Mouse (Mus musculus) brown adipose tissue, adult 24 weeks (tissue): ENCODE data around the gene Dera. TPM values are rescaled to one million over a fixed set of nuclear protein-coding genes. Genes with fewer than 3 reads are reported as not detected.

Experiments
- H3K27ac ChIP-seq: fragments of 200-500 bp; replicated peaks from 2 replicates; pipeline ENCODE4 v1.5.1; 2012; ENCODE audit warnings: low read depth, mild to moderate bottlenecking, low read length
- H3K4me1 ChIP-seq: fragments of 200-500 bp; 2 replicates; pipeline ENCODE4 v1.6.1; 2012; ENCODE audit warnings: low read length, mixed read lengths; ENCODE audit not compliant: control insufficient read depth, insufficient read depth, insufficient read length
- H3K4me3 ChIP-seq: fragments of 200-500 bp; 2 replicates; pipeline ENCODE4 v1.5.1; 2012; ENCODE audit warnings: low read depth, mild to moderate bottlenecking, low read length, moderate library complexity; ENCODE audit not compliant: insufficient read depth
- polyA plus RNA-seq: library from polyadenylated mRNA; stranded (reverse); fragments of >200 nt; gene quantifications from 2 replicates; pipeline ENCODE4 v1.2.4, GENCODE M21; 2012; ENCODE audit not compliant: missing spikeins, insufficient read depth, insufficient read length

Gene Dera
- polyA plus RNA-seq, 1 experiment: 18.9 TPM

- no peaks in the 10 kb centered on the region for H3K4me1 ChIP-seq
- no peak overlapping the region for H3K4me3 ChIP-seq
- H3K27ac ChIP-seq: no peak overlapping the region
Observed at GRCm38 (mm10) chr6:137874471-137875244, 120.3 kb downstream of the Dera start.

- Histone ChIP-seq H3K4me1 (no peaks in the 10 kb centered on the region), H3K4me3 (no peak overlapping the region), H3K27ac (no peak overlapping the region)
Observed at GRCm38 (mm10) chr6:137885644-137886043, 131.3 kb downstream of the Dera start.

GRCm38 (mm10) chr6:137886210-137886979 is 132.0 kb downstream of the Dera start:
- no peak overlapping the region for H3K4me3 ChIP-seq
- no peak overlapping the region for H3K27ac ChIP-seq
- H3K4me1 ChIP-seq: no peaks in the 10 kb centered on the region

GRCm38 (mm10) chr6:137887258-137887657 is 132.9 kb downstream of the Dera start:
- no peaks in the 10 kb centered on the region for H3K4me1 ChIP-seq
- no peak overlapping the region for H3K4me3 ChIP-seq
- no peak overlapping the region for H3K27ac ChIP-seq

GRCm38 (mm10) chr6:137897671-137898070 is 143.3 kb downstream of the Dera start:
- Histone ChIP-seq H3K4me3 (no peak overlapping the region), H3K27ac (no peak overlapping the region), H3K4me1 (no peaks in the 10 kb centered on the region)

- Histone ChIP-seq H3K4me3 (no peak overlapping the region), H3K4me1 (no peaks in the 10 kb centered on the region)
Observed at GRCm38 (mm10) chr6:137901255-137901654, 146.9 kb downstream of the Dera start.

More at GRCm38 (mm10) chr6:137901255-137901654, 146.9 kb downstream of the Dera start:
- H3K27ac ChIP-seq: no peak overlapping the region

Other genes starting within 250 kb of the Dera start
- gene Eps8, start 99.7 kb upstream of the Dera start, polyA plus RNA-seq: 6.2 and 7.0 TPM in 2 replicates
- gene Strap, start 19.5 kb upstream of the Dera start, polyA plus RNA-seq: 62.9 and 69.9 TPM in 2 replicates